Mouse (Mus musculus) lung, postnatal 0 days (tissue): Measurements from ENCODE around the gene Nacc1.

Experiments used
- CTCF ChIP-seq: IDR thresholded peaks from 2 replicates; pipeline ENCODE4 v1.5.1; 2016; ENCODE audit warnings: antibody characterized with exemption, mild to moderate bottlenecking
- EP300 ChIP-seq: IDR thresholded peaks from 2 replicates; pipeline ENCODE4 v1.6.1; 2016; ENCODE audit warnings: antibody characterized with exemption, mild to moderate bottlenecking, control low read depth

DNA sequence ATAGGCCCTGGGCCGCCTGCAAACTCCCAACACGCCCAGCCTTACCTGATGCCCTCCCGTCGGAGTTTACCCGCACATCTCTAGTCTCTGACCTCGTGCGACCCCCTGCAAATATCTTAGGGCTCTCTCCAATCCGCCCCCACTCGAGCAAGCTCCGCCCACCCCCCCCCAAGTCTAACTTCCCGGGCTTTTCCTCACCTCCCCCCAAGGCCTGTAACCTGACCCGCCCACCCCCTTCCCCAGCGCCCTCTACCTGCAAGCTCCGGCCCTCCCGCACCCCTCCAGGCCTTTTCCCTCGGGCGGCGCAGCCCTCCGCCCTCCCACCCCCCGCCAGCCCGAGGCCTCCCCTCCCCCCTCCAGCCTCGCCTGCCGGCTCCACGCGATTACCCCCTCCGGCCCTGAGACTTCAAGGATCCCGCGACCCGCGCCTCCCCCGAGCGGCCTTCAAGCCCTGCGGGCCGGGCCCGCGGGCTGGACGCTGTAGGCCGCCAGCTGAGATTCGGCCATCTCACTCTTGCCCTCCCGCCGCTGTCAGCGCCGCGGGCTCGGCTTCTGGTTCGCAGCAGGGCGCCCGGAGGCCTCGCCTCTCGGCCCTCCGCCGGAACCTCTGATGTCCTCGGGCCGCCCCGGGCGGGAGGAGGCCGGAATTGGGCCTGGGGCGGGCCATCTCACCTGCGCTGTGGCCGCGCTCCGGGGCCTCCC is 508 bp downstream of the Nacc1 start:
- peak; percentile 30 for TF ChIP-seq CTCF
- TF ChIP-seq EP300 = no peak
